Mouse (Mus musculus) lung, postnatal 14 days (tissue): ENCODE results near the gene Prkch.

ENCODE experiments used
- DNase-seq: peaks from one replicate; pipeline ENCODE4 v3.0.0; 2021

Gene Prkch

DNA sequence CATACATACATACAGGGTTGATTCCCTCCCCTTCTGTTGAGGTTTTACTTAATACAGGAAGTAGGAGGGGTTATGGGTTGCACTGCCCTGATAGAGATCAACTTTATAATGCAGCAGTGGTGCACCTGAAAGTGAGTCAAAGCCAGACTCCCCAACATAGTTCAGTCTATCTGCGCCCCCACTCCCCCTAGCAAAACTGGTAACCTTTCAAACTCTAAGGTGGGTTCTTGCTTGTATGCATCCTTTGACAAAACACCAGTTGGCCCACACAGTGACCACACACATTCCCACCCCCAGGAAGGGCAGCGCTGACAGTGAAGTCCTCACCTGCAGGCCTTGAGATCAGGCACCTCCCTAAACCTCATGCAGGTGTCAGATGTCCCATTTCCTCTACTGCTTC is 135.9 kb downstream of the Prkch start:
- no peak for DNase-seq

DNA sequence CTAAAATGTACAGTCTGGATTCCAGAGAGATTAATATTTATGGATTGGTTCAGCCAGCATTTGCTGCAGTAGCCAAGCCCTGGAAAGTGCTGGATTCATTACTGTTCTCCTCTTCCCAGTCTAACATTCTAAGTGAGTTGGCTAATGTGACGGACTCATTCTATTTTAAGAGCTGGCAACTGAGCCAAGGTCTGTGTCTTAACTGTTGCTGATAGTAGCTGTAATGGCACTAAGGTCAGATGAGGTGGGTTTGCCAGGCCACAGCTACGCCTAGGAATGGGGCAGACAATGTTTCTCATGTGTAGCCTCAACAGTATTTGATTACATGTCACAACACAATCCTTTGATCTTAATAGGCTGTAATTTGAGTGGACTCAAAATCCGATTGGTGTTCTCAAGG is 137.5 kb downstream of the Prkch start:
- DNase-seq = no peak

DNA sequence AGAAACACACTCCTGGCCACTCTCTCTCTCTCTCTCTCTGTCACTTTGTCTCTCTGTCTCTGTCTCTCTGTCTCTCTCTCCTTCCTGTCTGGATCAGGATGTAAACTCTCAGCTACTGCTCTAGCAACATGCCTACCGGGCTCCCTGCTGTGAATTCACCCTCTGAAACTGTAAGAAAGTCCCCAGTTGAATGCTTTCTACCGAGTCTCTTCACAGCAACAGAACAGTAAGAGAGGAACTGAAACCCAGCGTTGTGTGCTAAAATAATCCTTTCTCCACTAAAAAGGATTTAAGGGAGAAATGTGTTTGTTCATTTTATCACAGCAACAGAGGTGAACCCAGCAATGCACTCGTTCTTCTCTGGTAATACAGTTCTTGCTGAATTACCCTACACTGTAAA is 138.5 kb downstream of the Prkch start:
- no peak for DNase-seq

DNA sequence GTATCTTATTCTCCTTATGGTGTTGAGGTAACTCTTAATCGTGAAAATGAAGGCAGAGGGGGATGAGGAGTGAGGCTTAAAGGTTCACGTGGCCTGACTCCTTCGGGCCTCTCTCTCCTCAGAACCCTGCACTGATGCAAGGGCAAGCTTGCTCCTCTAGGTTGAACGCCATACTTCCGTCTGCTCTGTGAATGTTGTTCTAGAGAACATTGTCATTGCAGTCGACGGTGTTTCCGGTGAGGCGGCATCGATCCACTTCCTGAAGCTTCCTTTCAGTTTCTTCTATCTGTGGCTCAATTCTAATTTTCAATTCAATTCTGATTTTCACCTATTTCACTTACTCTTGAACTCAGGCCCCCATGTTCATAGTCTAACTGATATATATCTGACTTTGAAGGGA is 139.3 kb downstream of the Prkch start:
- no peak for DNase-seq

DNA sequence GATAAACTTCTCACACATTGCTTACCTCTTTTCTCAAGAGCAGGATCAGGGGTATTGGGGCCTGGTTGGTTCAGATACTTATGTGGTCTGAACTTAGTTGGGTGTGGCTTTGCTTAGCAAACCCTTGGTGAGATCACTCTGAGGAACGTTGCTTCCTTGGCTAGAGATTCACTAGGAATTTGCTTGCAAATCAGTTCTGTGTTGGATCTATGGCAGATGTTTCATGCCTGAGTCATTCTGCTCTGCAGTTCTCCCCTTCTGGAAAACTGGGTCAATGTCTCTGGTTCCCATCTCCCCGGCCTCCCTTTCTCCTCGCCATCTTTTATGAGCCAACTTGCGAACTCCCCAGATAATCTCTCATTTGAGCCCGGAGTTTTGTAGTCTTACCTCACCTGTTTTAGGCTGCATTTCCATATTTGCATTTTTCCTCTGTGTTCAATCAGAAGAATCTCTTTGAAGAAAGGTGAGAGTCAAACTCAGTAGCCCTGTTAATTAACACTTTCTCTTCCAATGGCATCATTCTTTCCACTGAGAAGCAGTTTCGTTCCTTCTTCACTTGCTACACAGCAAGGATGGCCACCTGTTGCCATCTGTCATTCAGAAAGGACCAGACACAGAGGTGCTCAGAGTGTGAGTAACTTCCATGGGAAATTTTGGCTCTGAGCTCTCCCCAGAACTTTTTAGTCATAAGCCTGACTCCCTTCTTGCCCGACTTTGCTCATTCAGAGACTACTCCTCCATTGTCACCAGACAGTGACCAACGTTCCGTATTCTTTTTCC is 141.4 kb downstream of the Prkch start:
- DNase-seq = no peak

DNA sequence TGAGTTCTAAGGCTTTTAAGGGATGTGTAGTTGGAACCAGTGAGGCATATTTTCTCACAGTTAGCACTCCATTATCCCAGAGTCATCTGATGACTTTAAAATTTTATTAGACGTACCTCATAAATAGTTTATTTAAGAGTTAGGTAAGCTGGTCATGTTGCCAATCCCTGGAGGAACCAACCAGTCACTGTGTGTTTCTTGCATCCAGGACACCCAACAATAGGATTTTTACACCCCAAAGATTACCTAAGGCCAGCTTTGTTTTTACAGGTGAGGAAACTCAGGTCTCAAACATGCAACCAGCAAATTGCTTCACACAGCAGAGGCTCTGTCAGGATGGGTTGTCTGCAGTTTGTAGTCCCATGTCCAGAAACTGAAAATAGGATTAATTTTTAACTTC is 142.4 kb downstream of the Prkch start:
- no peak for DNase-seq

DNA sequence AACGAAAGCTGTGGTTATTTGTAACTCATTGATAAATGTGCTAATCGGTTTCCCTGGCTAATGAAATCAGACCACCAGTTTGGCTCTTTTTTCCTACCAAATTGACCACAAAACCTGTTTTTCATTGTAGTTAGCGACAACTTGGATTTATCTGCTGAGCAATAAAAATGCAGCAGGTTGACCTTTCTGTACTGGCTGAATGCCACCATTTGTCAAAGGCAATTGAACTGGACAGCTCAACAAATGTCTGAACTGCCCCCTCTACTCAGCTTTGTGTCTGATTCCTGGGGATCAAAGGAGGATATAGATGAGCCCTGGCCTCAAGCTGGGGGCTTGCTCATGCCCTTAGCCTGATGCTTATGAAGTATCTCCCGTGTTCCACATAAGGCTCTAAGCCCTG is 146.0 kb downstream of the Prkch start:
- DNase-seq = no peak

DNA sequence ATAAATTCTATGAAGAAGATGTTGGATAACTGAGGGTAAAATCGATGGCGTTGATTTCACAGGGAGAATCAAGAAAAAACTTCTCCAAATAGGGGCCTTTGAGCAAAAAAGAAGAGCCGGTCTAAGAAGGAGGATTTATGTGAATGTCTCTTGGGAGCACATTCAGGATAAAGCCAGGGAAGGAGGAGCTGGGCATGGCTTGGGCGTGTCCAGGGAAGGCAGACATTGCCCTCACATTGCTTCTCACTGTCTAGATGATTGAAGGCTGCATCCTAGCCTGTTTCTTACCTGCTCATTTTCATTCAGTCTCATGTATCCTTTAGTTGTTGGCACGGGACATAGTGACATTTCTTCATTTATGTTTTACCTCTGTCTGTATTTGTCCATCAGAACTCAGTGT is 146.5 kb downstream of the Prkch start:
- DNase-seq = no peak

DNA sequence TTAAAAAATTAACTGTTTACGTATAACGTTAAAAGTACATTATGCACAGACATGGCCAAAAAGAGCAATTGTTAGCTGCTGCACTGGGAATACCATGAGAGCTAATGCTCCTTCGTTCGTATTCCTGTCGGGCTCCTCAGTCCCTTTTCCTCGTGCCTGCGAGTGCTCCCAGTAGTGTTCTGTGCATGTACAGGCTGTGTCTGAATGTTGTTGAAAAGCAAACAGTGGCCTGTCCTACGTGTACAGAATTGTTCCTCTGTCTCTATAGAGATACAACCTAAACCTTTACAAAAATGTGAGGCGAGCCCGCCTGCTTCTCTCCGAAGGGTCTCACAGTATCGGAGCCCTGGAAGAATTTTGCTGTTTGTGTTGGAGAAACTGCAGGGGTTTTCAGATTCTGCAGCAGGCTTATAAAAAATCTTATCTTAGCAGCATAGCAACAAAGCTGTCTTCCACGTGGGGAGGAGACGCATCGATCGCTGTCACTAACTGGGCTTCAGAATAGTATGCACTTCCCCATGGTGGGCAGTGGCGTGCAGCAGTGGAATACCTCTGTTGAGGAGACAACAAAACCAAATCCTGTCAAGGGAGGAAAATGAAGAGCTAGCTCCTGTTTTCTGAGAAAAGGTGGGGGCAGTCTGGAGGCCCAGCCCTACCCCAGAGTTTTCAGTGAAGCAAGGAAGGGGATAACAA is 147.4 kb downstream of the Prkch start:
- DNase-seq = no peak

DNA sequence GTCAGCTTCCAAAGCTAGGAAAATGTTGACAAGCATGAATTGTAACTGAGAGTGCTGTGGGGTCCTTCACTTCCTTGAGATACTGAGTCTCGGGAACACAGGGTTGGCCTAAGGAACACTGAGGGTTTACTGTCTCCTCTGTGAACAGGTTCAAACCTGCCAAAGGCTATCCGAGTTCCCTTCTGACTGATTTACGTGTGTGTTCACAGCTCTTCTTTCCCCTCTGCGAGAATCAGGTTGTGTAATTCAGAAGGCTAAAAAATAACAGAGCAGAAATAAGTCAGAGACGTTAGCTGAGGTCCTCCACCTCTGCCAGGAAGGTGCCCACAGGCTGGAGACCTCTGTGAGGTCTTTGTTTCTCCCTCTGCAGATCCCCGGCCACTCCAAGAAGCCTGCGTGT is 148.3 kb downstream of the Prkch start:
- DNase-seq = no peak

DNA sequence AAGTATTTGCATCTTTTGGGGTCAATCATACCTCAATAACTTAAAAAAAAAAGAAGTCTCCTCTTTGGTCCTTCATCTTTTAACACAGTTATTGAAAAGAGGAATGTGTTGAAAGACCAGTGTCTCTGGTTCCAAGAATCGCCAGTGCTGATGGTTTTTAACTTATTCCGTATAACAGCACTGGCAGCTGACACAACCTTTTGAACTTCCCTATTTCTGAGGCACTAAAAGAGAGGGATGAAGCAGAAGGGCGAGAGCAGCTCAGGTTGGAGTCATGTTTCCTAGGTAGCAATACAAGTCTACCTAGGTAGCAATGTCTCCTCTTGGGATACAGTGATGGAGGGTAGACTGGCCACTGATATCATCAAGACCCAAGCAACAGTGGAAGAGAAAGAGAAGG is 152.3 kb downstream of the Prkch start:
- no peak for DNase-seq

DNA sequence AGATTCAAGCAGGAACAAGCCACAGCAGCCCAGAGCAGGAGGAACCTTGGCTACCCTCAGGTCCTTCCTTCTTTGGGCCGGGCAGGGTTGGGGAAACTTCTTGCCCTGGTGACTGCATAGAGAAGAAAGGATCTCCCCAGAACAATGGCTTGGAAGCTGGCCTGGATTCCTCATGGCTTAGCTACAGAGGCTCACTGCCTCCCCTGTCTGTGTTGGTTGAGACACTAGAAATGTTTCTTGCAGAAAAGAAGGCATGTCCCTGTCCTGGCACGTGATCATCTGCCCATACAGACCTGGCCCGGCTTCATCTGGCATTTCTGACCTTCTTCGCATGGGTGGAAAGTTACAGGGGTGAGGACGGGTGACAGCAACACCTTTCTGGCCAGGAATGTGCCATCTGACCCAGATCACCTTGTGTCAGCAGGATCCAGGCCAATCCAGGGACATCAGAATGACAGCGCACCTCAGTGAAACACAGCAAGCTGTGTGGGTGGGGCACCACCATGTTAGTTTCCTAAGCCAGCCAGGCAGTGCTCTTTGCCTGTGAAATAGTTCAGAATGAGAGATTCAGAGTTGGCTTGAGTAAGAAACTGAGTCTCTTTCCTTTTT is 155.1 kb downstream of the Prkch start:
- peak; percentile 40 for DNase-seq

DNA sequence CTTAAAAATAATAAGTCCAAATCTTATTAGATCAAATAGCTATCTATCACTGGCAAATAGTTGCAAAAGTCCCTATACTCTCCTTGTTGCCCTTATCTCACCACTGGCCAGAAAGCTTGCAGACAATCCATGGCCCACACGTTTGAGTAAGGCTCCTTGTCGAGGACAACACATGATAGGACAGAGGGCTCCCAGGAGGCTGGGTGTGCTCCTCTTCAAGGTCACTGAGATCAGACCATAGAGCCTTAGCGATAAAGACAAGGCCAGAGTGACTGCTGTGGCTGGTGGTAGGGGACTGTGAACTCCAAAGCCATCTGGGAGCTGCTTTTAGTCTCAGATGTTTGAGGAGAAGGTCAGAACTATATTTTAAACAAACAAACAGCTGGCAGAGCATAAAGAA is 158.0 kb downstream of the Prkch start:
- DNase-seq = no peak

DNA sequence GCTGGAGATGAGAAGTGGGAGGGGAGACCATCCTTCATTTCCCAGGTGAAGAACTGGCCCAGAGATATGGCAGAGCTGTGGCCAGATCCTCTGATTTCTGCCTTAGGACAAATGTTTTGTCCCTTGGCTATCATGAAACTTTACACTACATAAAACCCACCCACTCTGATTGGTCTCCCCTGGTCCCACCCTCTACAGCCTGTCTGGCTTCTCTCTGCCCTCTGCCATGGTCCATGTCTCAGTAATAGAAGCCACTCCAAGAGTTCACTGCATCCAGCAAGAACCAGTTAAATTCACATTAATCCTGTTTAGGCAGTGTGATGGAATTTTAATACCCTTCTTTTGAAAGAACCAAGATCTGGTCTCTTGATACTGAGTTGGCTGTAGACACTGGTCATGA is 158.5 kb downstream of the Prkch start:
- no peak for DNase-seq

DNA sequence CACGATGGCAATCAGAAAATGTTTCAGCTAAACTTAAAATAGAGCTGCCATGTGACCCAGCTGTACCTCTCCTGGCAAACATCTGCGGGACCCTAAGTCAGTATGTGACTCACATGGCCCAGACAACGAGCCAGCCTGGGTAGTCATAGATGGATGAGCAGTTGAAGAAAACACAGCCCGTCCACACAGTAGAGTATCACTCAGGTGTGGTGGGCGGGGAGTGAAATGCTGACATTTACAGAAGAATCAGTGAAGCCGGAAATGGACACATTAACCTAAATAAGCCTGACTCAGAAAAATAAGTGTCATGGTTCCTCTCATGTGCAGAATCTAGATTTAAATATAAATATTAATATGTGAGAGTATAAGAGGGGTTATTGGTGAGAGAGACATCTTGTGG is 161.5 kb downstream of the Prkch start:
- DNase-seq = no peak

DNA sequence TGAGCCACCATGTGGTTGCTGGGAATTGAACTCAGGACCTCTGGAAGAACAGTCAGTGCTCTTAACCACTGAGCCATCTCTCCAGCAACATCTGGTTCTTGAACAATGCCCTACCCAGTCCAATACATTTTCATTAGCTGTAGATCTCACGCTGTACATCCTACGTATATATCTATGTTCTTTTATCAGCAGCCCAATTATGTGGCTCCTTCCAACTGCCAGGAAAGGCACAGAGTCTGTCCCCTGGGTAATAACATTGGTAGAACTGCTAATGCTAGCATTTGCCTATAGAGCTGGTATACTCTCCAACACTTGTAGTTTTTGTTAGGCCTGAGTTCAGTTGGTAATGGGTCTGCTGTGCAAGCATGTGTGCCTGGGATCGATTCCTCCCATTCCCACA is 163.8 kb downstream of the Prkch start:
- no peak for DNase-seq

DNA sequence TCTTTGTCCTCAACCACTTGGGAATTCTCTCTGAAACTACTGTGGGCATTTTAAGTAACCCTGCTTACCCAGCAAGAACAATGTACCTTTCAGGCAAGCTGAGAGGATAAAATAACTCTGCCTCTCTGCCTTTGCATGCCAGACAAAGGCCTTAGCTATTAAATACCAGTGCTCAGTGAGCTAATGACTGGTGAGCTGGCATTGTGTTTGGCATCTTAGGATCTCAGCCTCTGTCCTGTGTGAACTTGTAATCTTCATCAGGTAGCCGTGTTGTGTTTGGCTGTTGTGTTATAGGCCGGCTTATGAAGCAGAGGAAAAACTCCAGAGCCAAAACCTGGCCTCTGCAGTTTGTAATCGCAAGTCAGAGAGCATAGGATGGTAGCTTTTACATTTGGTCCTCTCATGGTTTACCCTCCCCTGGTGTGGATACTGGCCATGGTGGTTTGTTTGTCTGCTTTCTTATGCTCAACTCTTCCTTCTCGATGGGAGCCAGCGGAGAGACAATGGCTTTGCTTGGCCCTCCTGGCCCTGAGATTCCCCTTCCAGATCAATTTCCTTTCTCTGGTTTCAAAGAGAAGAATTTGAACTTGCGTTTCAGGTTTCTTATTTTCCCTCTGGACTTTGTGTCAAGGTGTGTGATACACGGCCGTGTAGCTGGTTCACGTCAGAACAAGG is 170.0 kb downstream of the Prkch start:
- peak; percentile 51 for DNase-seq

DNA sequence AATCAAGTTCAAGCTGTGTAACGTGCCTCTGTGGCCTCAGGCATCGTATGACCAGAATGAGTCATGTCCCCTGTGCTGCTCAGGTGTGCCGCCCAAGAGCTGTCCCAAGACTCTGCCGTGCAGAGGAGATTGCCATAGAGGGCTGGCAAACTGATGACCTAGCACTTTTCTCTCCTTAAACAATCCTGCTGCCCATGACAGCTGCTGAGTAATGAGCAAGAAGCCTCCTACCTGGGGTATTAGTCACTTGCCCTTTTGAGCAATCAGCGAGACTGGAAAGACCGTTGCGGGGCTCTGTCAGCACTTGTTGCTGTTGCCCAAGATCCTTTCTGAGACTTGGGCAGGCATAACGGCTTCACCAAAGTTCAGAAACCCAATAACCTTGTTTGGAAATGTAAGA is 171.1 kb downstream of the Prkch start:
- no peak for DNase-seq

DNA sequence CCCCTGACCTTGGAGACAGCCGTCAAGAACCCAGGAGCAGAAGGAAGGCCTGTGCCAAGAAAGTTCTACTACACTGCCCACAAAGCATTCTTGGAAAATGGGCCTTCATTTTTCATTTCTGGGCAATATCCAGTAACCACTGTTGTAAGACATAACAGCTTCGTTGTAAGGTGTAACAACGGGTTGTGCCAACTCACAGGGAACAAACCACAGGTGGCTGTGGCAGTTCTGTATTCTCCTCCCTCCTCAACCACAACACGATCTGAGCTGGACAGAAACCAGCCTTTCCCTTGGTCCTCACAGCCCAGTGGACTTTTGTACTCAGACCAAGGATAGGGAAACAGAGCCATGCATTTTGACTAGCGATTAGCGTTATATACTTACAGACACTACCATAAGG is 171.9 kb downstream of the Prkch start:
- DNase-seq = no peak

DNA sequence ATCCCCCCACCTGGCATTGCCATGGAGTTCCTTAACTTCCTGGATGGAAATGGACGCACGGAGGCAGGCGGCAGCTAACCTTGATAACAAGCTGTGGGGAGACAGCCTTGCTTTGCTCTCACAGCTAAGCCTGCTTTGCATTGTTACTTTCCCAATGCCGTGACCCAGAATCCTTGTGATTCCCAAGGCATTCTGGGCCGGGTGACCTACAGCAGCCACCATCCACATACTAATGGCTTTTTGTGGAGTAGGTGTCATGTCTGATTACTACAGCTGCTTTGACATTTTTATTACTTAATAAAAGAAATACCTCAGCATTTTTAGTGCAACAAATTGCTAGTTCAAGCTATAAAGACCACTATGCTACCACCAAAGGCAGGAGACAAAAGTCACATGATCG is 177.4 kb downstream of the Prkch start:
- DNase-seq = no peak

DNA sequence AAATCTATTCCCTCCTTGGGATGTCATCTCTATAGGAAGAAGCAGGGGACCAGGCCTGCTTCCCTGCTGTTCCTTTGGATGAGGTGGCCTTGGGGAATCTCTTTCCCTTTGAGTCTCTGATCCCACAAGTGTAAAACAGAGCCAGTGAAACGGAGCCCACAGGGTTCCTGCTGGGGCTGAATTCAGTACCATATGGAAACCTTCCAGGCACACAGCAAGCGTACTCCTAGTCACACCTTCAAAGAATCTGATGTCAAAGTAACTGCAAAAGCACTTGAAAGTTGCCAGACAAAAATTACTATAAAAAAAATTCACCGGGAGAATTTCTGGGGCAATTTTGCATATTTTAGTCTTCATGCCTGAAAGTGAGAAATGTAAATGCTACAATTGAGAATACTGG is 178.2 kb downstream of the Prkch start:
- DNase-seq = no peak

DNA sequence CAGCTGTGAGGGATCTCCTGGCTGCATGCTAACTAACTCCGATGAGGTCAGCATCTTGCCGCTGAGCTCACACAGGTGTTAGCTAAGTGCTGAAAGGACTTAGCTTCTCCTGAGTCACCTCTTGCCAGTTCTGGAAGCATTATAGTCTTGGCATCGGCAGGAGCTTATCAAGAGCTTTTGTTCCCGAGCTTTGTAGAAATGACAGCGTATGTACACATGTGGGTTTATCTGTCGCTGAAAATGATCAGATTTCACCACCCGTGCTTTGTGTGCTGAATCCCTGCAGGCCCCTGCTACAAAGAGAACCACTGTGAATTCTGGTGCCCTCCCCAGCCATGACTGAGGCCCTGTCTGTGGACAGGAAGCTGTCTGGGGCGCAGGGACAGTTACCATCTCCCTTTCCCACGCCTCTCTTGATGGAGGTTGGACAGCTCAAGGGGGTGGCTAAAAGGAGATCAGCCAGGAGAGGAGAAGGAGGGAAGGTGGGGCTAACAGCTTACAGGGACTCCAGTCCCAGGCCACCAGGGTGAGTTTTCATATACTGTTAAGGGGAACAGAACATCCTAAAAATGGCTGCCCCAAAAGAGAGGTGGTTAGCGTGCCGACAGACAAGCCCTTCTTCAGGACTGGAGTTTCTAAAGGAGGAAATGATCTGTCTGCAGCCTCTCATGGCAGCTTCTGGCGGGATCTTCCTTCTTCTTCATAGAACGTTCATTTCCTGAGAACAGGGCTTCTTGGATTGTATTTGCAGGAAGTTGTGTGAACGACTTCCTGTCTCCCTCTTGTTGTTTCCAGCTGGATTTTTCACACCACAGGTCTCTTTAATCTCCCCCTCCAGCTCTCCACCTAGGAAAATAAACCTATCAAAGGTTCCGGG is 180.3 kb downstream of the Prkch start:
- no peak for DNase-seq

DNA sequence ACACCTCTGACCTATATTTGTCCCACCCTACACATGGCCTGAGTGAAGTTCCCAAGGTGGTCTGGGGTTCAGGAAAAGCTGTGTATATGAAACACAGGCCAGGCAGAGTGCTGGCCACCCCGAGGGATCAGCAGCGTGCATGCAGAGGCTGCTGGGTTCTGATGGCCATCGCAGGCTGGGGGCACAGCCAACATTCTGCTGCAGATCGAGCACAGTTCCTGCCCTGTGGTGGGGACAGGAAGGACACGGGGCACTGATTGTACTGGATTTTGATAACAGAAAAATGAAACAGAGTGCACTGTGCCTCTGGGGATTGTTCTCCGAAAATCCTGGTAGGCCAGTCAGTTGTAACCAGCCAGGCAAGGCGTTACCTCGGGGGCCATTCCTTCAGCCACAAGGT is 181.6 kb downstream of the Prkch start:
- peak; percentile 36 for DNase-seq
